Comparison of ENCODE assay signal across 13 mouse cellular contexts in the genomic region with DNA sequence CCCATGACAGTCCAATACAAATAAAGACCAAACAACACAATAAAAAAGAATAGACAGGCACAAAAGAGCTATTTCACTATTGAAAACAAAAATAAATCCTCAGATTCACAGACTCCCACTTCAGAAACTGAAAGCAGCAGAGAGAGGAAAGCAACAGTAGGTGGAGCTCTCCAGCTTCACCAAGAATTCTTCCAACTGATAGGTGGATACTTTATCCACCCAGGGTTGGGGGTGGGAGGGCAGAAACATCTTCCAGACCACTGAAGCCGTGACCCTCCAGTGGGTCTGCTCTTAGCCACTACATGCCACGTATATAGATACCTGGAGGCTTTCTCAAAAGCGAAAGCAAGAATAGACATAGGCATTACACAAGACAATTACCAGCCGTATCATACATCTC. TPM values are rescaled to one million over a fixed set of nuclear protein-coding genes. Genes with fewer than 3 reads are reported as not detected.
DNase-seq lines count a peak whose midpoint lies in the region; ATAC-seq lines count a peak whose summit lies in the region.
"Had no signal": no experiment of that assay in that cellular context is flagged by ENCODE, and none has a peak within 500 bp of the region (broad histone marks: within the 10 kb centered on the region; RNA-seq: fewer than 3 reads in every experiment).

No protein-coding gene starts in this region.

- H3K4me2 ChIP-seq in heart, embryonic 12.5 days, result peak overlapping the region; percentile 44
- H3K4me2 ChIP-seq in midbrain, embryonic 13.5 days (replicated peaks), result no peak overlapping the region
- H3K4me2 ChIP-seq: liver, embryonic 12.5 days had no signal

- H3K4me1 ChIP-seq in heart, embryonic 12.5 days (replicated peaks), result no peaks in the 10 kb centered on the region
- H3K4me1 ChIP-seq in midbrain, embryonic 13.5 days (replicated peaks), result no peaks in the 10 kb centered on the region
- H3K4me1 ChIP-seq: liver, embryonic 12.5 days had no signal

- no peaks in the 10 kb centered on the region for H3K27me3 ChIP-seq in heart, embryonic 12.5 days (replicated peaks)
- H3K27me3 ChIP-seq in midbrain, embryonic 13.5 days, result no peaks in the 10 kb centered on the region
- H3K27me3 ChIP-seq: liver, embryonic 12.5 days had no signal

- no peaks in the 10 kb centered on the region for H3K9me3 ChIP-seq in heart, embryonic 12.5 days (replicated peaks)
- no peaks in the 10 kb centered on the region for H3K9me3 ChIP-seq in midbrain, embryonic 13.5 days
- H3K9me3 ChIP-seq: liver, embryonic 12.5 days had no signal

- no peak overlapping the region for H3K4me3 ChIP-seq in heart, embryonic 12.5 days
- H3K4me3 ChIP-seq in midbrain, embryonic 13.5 days (replicated peaks), result no peak overlapping the region
- H3K4me3 ChIP-seq: liver, embryonic 12.5 days had no signal

- WGBS in heart, embryonic 12.5 days, result 48% methylated on average over 4 of the region's 4 CpGs
- 66% methylated on average over 4 of the region's 4 CpGs for WGBS in midbrain, embryonic 13.5 days

- no peaks in the 10 kb centered on the region for H3K36me3 ChIP-seq in heart, embryonic 12.5 days
- no peaks in the 10 kb centered on the region for H3K36me3 ChIP-seq in midbrain, embryonic 13.5 days
- H3K36me3 ChIP-seq: liver, embryonic 12.5 days had no signal

- intact Hi-C loops in heart, postnatal 36 days (cut with DNase I), result no loop called here
- intact Hi-C loops in left cerebral cortex, postnatal 14 days (cut with DNase I), result loop anchor here (2.0 kb wide), 1 partner anchor 56 kb away; no protein-coding TSS in a partner anchor

- 0 out of 2 replicates have a peak, but pooled peaks have one; percentile 22 for ATAC-seq in heart, embryonic 12.5 days (ENCODE audit: insufficient number of reproducible peaks, low FRiP score)
- ATAC-seq in midbrain, embryonic 13.5 days, result 0 out of 2 replicates have a peak, but pooled peaks have one; percentile 30
- ATAC-seq: liver, embryonic 12.5 days had no signal

- DNase-seq in heart, postnatal 36 days, result no peak
- DNase-seq in left cerebral cortex, postnatal 14 days (ENCODE audit: low spot score in 2 of 2), result peak; percentile 3 to 8
- no peak for DNase-seq in left cerebral cortex, adult 8-10 months (ENCODE audit: low spot score in 2 of 2)
- DNase-seq in ES-CJ7 (ENCODE audit: low read depth, low spot score), result peak; percentile 27
- no peak for DNase-seq in kidney, adult 9 months
- DNase-seq in gastrocnemius, adult 18-20 months (ENCODE audit: low spot score), result no peak

- no peak overlapping the region for H3K27ac ChIP-seq in heart, embryonic 12.5 days (ENCODE audit: poor library complexity, severe bottlenecking)
- no peak overlapping the region for H3K27ac ChIP-seq in midbrain, embryonic 13.5 days
- H3K27ac ChIP-seq: liver, embryonic 12.5 days had no signal

- no peak overlapping the region for H3K9ac ChIP-seq in heart, embryonic 12.5 days
- no peak overlapping the region for H3K9ac ChIP-seq in midbrain, embryonic 13.5 days (replicated peaks)
- H3K9ac ChIP-seq: liver, embryonic 12.5 days had no signal

RNA-seq across cellular contexts. Expression of a gene that starts 31.6 kb away (rescaled TPM):
- polyA plus RNA-seq in heart, embryonic 12.5 days (2016; fragmentation: Nextera tagmentation; extraction: Ambion mirVana), result not detected in 2 replicates
- not detected for total RNA-seq in heart, postnatal 36 days (2021)
- total RNA-seq in left cerebral cortex, postnatal 14 days (2021), result not detected
- total RNA-seq in left cerebral cortex, adult 8-10 months (2022), result not detected
- polyA plus RNA-seq in midbrain, embryonic 13.5 days (2015; fragmentation: Nextera tagmentation; extraction: Ambion mirVana), result not detected in 2 replicates
- total RNA-seq in gastrocnemius, adult 18-20 months (2021), result not detected
- total RNA-seq: heart, adult 18-20 months; megakaryocyte-erythroid progenitor cell, adult 5-6 weeks had no signal
- polyA plus RNA-seq: CD4-positive, CD25-positive, alpha-beta regulatory T cell, adult 4 months; kidney, embryonic 16.5 days; liver, embryonic 12.5 days had no signal

Comparison
In these comparisons a context has a peak if more than half of its experiments do, and no peak if none do; other contexts are left out.
1. DNase-seq: peak in left cerebral cortex, postnatal 14 days (2 of 2) and ES-CJ7 (single experiment); none in heart, postnatal 36 days (0 of 2), left cerebral cortex, adult 8-10 months (0 of 2), kidney, adult 9 months (single experiment) and gastrocnemius, adult 18-20 months (single experiment).